Mouse (Mus musculus) neural tube, embryonic 13.5 days (tissue): ENCODE measurements around the gene Tex14. TPM values are rescaled to one million over a fixed set of nuclear protein-coding genes. Genes with fewer than 3 reads are reported as not detected.

ENCODE experiments used
- ATAC-seq: fragments of 200-750 bp; cut with Nextera tagmentation; 2 replicates; pipeline ENCODE4 v1.8.0; 2017; ENCODE audit warnings: low read depth, mild to moderate bottlenecking, moderate TSS enrichment, moderate library complexity
- H3K27ac ChIP-seq: fragments of 300-500 bp; sonication (generic); replicated peaks from 2 replicates; pipeline ENCODE4 v1.5.1; 2015; ENCODE audit warnings: moderate library complexity, mild to moderate bottlenecking, inconsistent platforms
- H3K27me3 ChIP-seq: fragments of 300-500 bp; sonication (generic); 2 replicates; pipeline ENCODE4 v1.6.1; 2015; ENCODE audit warnings: mild to moderate bottlenecking, inconsistent platforms
- H3K36me3 ChIP-seq: fragments of 300-500 bp; sonication (generic); 2 replicates; pipeline ENCODE4 v1.6.1; 2015; ENCODE audit warnings: mild to moderate bottlenecking, inconsistent platforms
- H3K4me1 ChIP-seq: fragments of 300-500 bp; sonication (generic); replicated peaks from 2 replicates; pipeline ENCODE4 v1.6.1; 2015; ENCODE audit warnings: inconsistent platforms
- H3K4me2 ChIP-seq: fragments of 300-500 bp; sonication (generic); 2 replicates; pipeline ENCODE4 v1.6.1; 2015; ENCODE audit warnings: inconsistent platforms, mild to moderate bottlenecking, moderate library complexity
- H3K4me3 ChIP-seq: fragments of 300-500 bp; sonication (generic); 2 replicates; pipeline ENCODE4 v1.5.1; 2015; ENCODE audit warnings: mild to moderate bottlenecking, inconsistent platforms
- H3K9ac ChIP-seq: fragments of 300-500 bp; sonication (generic); 2 replicates; pipeline ENCODE4 v1.6.1; 2015; ENCODE audit warnings: moderate library complexity, mild to moderate bottlenecking, inconsistent platforms
- H3K9me3 ChIP-seq: fragments of 300-500 bp; sonication (generic); 2 replicates; pipeline ENCODE4 v1.6.1; 2016; ENCODE audit warnings: inconsistent platforms
- WGBS: fragments of 180-500 bp; shearing (Covaris S2); methylation state at CpG from one replicate; pipeline ENCODE4 v1.1.7; 2015; 5-methylcytosine and 5-hydroxymethylcytosine counted together
- polyA plus RNA-seq: library from polyadenylated mRNA; unstranded; fragments of >200 nt; fragmentation: Nextera tagmentation; extraction: Ambion mirVana; gene quantifications from 2 replicates; pipeline ENCODE4 v1.2.1, GENCODE M21; 2015

The Tex14 gene
- polyA plus RNA-seq, 1 experiment from 2014 or later, result 0.32 TPM

DNA sequence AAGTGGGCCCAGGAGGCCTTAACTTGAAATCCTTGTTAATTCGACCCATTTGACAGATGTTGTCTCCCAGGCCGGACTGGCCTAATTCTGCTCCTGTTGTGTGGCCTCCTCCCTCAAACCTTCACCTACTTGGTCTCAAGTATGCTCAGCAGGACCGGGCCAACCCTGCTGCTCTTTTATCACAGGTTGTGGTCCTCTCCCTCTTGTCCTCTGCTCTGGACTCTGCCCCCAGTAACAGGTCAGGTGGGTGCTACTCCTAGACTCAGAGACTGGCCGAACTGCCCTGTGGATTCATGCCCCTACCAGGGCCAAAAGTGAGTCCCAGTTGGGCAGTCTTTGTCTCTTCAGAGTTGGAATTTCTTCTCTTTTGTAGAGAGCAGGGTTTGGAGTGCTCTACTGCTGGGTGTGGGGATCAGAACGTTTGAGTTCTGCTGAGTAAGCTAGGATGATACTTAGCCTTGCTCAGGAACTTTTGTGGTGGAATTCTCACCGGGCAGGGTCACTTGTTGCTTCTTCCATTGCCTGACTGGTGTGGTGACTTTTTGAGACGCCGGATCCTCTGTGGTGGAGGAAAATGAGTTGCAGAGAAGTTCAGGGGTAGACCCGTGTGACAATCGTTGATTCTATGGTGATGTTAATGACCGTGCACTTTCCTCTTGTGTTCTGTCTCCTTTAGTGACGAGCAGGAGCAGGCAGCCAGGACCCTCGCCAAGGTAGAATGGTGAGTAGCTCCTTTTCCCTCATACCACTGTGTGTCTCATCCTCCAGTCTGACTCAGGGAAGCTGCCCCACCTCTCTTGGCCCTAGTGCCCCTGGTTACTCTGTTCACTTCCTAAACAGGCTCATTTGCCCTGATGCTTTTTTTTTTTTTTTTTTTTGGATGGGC is 188.1 kb downstream of the Tex14 start:
- WGBS, result 32% methylated on average over 13 of the region's 13 CpGs
- ATAC-seq, result no peak
- Histone ChIP-seq H3K4me2 (peak overlapping the region; percentile 87), H3K27ac (peak overlapping the region; percentile 90), H3K27me3 (no peaks in the 10 kb centered on the region), H3K36me3 (peaks cover 17% of the 10 kb centered on the region), H3K4me3 (peak overlapping the region; percentile 78), H3K9me3 (no peaks in the 10 kb centered on the region), H3K4me1 (peaks cover 72% of the 10 kb centered on the region), H3K9ac (peak overlapping the region; percentile 85)

DNA sequence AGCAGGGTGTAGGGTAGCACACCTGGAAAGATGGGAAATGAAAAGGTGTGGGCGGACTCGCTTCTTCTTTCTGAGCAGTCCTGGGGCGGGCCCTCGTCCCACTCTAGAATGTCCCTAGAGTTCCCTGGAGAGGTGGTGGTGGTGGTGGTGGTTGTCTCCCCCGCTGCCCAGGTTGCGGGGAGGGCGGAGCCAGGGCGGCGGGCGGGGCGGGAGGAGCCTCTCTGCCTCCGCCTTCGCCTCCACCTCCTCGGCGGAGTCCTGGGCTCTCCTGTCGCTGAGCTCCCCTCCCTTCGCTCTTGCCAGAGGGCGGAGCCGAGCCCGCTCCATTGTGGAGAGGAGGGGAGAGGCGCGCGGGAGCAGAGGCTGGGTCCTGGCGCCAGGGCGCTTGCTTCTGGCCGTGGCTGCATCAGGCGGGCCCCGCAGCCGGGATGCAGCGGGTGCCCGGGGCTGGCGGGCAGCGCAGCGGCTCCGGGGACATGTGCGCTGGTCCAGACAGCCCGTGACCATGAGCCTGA is 190.5 kb downstream of the Tex14 start:
- 1% methylated on average over 35 of the region's 37 CpGs for WGBS
- H3K4me1 ChIP-seq, result peaks cover 66% of the 10 kb centered on the region

DNA sequence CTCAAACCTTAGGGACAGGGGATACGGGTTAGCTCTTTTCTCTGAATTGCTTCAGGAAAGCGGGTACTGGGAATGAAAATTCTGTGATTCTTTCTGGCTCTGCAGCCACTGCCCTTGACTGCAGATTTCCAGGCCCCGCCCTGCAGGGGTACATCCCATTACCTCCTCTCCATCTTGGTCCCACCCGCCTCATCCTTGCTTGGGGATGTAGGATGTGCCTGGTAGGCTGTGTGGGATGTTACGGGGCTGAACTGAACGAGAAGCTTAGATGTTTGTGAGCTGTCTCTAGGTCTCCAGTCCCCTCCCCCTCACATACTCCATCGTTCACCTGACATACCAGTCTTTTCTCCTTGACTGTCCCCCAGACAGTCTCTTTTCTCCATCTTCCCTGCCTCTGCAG is 191.1 kb downstream of the Tex14 start:
- ATAC-seq, result no peak
- Histone ChIP-seq H3K27ac (peak overlapping the region; percentile 91), H3K36me3 (peaks cover 47% of the 10 kb centered on the region), H3K4me2 (peak overlapping the region; percentile 92), H3K4me3 (peak overlapping the region; percentile 91), H3K9me3 (no peaks in the 10 kb centered on the region), H3K27me3 (no peaks in the 10 kb centered on the region), H3K4me1 (peaks cover 60% of the 10 kb centered on the region), H3K9ac (peak overlapping the region; percentile 97)
- 5% methylated on average over 7 of the region's 7 CpGs for WGBS

More for the DNA sequence above, 190.5 kb downstream of the Tex14 start:
- Histone ChIP-seq H3K27me3 (no peaks in the 10 kb centered on the region), H3K9ac (peak overlapping the region; percentile 97), H3K36me3 (peaks cover 41% of the 10 kb centered on the region), H3K4me2 (peak overlapping the region; percentile 92), H3K9me3 (no peaks in the 10 kb centered on the region), H3K27ac (peak overlapping the region; percentile 91), H3K4me3 (peak overlapping the region; percentile 91)
- peak; percentile 54 for ATAC-seq

DNA sequence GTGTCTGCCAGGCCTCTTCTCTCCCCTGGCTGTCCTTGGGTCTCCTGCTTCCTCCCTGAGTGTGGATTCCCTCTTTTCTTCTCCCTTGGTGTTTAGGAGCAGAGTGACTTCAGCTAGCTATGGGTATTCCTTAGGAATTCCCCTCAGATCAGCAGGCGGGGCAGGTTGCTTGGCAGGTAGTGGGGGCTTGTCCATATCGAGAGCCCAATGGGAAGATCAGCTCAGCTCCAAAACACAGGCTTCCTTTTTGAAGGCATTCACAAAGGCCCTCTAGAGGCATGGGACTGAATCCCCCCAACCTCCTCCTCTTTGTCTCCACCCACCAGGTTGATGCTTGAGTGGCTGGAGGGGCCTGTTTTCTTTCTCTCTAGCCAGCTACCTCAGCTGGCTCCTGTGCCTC is 191.6 kb downstream of the Tex14 start:
- 17% methylated on average over 2 of the region's 2 CpGs for WGBS
- H3K36me3 ChIP-seq, result peaks cover 52% of the 10 kb centered on the region
- peak overlapping the region; percentile 91 for H3K4me3 ChIP-seq
- H3K9ac ChIP-seq, result peak overlapping the region; percentile 97
- peak overlapping the region; percentile 92 for H3K4me2 ChIP-seq
- peaks cover 59% of the 10 kb centered on the region for H3K4me1 ChIP-seq
- H3K27ac ChIP-seq, result peak overlapping the region; percentile 91
- no peak for ATAC-seq
- H3K9me3 ChIP-seq, result no peaks in the 10 kb centered on the region
- H3K27me3 ChIP-seq, result no peaks in the 10 kb centered on the region

DNA sequence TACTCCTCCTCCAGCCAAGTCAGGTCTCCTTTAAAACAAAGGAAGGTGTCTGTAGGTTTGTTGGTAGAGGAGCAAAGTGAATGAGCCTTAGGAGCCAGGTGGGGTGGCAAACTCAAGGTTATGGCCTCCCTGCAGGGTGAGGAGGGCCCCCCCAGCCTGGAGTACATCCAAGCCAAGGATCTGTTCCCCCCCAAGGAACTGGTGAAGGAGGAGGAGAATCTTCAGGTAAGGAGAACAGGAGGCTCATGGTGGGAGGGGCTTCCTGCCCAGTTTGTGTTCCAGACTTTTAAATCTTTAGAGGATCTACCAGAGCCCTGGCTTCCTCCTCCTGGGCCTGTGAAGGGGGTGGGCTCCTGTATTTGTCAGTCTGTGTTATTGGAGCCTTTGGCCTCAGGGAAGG is 192.2 kb downstream of the Tex14 start:
- ATAC-seq, result no peak
- peaks cover 58% of the 10 kb centered on the region for H3K36me3 ChIP-seq

DNA sequence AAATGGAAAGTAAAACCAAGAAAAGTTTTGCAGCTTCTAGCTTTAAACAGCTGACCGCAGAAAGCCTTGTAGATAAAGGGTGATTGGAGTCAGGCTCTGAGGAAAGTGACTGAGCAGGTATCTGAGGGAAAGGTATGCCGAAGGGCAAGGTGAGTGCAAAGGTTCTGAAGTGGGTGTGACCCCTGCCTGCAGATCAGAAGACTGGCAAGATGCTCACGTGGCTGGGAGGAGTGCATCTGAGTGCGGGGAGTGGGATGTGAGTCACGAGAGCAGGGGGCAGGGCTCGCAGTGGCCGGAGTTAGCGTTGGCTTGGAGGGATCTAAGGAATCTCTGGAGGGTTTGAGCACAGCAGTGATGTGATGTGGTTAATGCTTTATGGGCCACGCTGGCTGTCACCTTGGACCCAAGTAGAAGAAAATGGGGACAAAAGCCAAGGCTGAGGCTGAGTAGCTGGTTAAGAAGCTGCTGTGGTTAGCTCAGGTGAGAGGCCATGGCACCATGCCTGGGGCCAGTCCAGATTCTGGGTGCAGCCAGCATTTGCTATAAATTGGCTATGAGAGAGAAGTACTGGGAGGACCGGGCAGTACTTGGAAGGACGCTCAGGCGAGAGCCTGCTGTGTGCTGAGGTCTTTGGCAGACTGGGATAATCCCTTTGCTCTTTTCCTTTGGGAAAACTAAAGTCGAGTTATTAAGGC is 194.7 kb downstream of the Tex14 start:
- no peak overlapping the region for H3K4me3 ChIP-seq
- no peak for ATAC-seq
- WGBS, result 92% methylated on average over 13 of the region's 13 CpGs

More for the DNA sequence above, 192.2 kb downstream of the Tex14 start:
- H3K9ac ChIP-seq, result peak overlapping the region; percentile 97
- peak overlapping the region; percentile 91; the same call in 1 of the 2 replicates for H3K27ac ChIP-seq
- H3K4me3 ChIP-seq, result peak overlapping the region; percentile 91
- peaks cover 59% of the 10 kb centered on the region for H3K4me1 ChIP-seq
- peak overlapping the region; percentile 92 for H3K4me2 ChIP-seq
- no peaks in the 10 kb centered on the region for H3K27me3 ChIP-seq
- H3K9me3 ChIP-seq, result no peaks in the 10 kb centered on the region

DNA sequence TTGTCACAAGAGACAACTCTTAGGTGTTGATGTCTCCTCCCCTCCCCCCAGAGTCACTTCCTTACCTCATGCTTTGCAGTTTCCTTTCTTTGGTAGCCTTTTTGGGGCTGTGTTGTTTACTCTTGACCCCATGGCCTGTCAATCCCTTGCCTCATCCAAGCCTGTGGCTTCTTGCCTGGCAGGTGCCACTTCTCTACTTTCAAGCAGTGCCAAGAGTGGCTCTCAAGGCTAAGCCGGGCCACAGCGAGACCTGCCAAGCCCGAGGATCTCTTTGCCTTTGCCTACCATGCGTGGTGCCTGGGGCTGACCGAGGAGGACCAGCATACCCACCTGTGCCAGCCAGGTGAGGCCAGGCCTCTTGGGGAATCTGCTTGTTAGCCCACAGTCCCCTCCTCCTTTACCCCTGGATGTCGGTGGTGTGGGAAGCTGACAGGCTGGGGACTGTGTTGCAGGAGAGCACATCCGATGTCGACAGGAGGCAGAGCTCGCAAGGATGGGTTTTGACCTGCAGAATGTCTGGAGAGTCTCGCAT is 195.5 kb downstream of the Tex14 start:
- Histone ChIP-seq H3K4me3 (no peak overlapping the region), H3K9ac (no peak overlapping the region), H3K9me3 (no peaks in the 10 kb centered on the region), H3K36me3 (peaks cover 84% of the 10 kb centered on the region), H3K4me2 (no peak overlapping the region), H3K27me3 (no peaks in the 10 kb centered on the region), H3K4me1 (peaks cover 29% of the 10 kb centered on the region), H3K27ac (no peak overlapping the region)
- ATAC-seq, result no peak
- 91% methylated on average over 10 of the region's 10 CpGs for WGBS

More for the DNA sequence above, 194.7 kb downstream of the Tex14 start:
- Histone ChIP-seq H3K9me3 (no peaks in the 10 kb centered on the region), H3K27me3 (no peaks in the 10 kb centered on the region), H3K4me1 (peaks cover 38% of the 10 kb centered on the region), H3K36me3 (peaks cover 76% of the 10 kb centered on the region), H3K9ac (no peak overlapping the region), H3K4me2 (no peak overlapping the region), H3K27ac (no peak overlapping the region)

DNA sequence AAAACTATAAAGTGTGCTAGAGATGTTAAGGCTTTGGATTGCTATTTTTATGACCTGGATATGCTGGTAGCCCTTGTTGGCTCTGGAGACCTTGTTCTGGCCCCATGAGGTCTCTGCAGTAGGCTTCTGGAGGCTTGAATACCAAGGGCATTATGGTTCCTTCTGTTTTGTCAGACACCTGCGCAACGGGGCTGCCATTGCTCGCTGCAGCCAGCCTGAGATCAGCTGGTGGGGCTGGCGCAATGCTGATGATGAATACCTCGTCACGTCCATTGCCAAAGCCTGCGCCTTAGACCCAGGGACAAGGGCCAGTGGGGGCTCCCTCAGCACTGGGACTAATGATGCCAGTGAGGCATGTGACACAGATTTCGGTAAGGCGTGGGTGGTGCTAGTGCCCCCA is 197.4 kb downstream of the Tex14 start:
- Histone ChIP-seq H3K4me1 (peaks cover 13% of the 10 kb centered on the region), H3K9me3 (no peaks in the 10 kb centered on the region), H3K27me3 (no peaks in the 10 kb centered on the region), H3K9ac (no peak overlapping the region), H3K4me3 (no peak overlapping the region), H3K4me2 (no peak overlapping the region), H3K27ac (no peak overlapping the region), H3K36me3 (peaks cover 100% of the 10 kb centered on the region)
- WGBS, result 92% methylated on average over 9 of the region's 9 CpGs
- ATAC-seq, result no peak

DNA sequence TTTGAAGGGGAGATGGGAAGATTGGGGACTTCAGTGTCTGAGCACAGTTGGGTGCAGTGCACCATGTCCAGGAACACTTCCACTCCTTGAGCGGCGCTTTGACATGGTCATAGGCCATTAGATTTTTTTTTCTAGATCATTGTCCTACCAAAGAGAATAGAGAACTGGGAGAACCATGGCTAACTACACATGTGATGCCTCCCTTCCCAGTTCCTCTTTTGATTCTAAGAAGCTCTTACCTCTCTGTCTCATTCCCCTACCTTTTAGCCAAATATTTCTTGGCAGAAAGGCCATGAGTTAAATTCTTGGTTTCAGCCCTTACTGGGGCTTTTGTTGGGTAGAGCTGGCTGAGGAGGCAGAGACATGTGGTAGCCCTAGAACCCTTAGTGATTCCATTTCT is 198.7 kb downstream of the Tex14 start:
- WGBS, result 98% methylated on average over 2 of the region's 2 CpGs

More for the DNA sequence above, 198.7 kb downstream of the Tex14 start:
- Histone ChIP-seq H3K9me3 (no peaks in the 10 kb centered on the region), H3K36me3 (peaks cover 100% of the 10 kb centered on the region), H3K27me3 (no peaks in the 10 kb centered on the region), H3K4me3 (no peak overlapping the region), H3K4me2 (no peak overlapping the region), H3K27ac (no peak overlapping the region), H3K4me1 (0 out of 2 replicates have a peak, but pooled peaks cover 6% of the 10 kb centered on the region), H3K9ac (no peak overlapping the region)
- ATAC-seq, result no peak

Other genes with a start within 250 kb of the Tex14 start
- 22.9 and 24.3 TPM in 2 replicates for gene Ppm1e, start 46.0 kb upstream of the Tex14 start, polyA plus RNA-seq
- gene Rad51c, start 111 bp upstream of the Tex14 start, polyA plus RNA-seq, result 6.2 and 7.0 TPM in 2 replicates
- gene Gm11492, start 161.6 kb downstream of the Tex14 start, polyA plus RNA-seq, result not detected in 2 replicates
- 21.9 and 27.2 TPM in 2 replicates for gene Sept4, start 163.8 kb downstream of the Tex14 start, polyA plus RNA-seq
- gene Mtmr4, start 187.1 kb downstream of the Tex14 start, polyA plus RNA-seq, result 54.4 and 58.2 TPM in 2 replicates
- gene Hsf5, start 212.1 kb downstream of the Tex14 start, polyA plus RNA-seq, result 0.59 and 0.63 TPM in 2 replicates